Mouse (Mus musculus) retina, postnatal 7 days (tissue): ENCODE measurements at regions not wholly inside any gene's neighbourhood (a gene's known extent, or its start where the extent isn't known, plus 50 kb on each side); places are given as distances from the start of the nearest gene placed in this dataset.

Experiments used
- DNase-seq: peaks from one replicate; pipeline ENCODE4 v3.0.0-alpha.2; 2012; ENCODE audit warnings: low read depth, low spot score

DNA sequence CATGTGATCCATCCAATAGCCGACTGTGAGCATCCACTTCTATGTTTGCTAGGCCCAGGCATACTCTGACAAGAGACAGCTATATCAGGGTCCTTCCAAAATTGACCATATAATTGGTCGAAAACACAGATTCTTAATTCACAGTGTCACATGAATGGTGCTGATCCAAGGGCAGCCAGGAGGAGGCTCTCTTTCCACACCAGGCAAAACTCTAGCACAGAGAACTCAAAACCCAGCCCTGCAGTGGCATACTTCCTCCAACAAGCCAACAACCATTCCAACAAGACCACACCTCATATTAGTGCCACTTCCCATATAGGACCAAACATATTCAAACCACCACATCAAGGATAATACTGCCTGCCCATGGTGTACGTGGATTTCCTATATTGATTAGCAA, 68.1 kb upstream of the Tas2r118 start:
- no peak for DNase-seq

DNA sequence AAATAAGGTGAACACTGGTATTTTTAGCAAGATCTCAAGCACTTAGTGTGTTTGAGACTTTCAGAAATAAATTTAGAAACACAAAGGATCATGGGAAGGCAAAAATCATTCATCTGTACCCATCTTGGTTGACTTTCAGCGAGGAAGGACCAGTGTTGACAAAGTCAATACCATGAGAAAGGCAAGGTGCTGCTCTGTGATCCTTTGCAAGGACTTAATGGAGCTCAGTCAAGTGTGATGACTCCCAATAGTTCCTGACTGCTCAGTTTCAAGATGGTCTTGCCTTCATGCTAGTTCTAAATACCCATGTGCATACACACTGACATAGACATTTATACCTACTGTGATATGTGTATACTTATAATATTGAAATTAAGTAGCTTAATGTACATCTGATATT, 56.5 kb upstream of the Tas2r118 start:
- DNase-seq, result no peak

DNA sequence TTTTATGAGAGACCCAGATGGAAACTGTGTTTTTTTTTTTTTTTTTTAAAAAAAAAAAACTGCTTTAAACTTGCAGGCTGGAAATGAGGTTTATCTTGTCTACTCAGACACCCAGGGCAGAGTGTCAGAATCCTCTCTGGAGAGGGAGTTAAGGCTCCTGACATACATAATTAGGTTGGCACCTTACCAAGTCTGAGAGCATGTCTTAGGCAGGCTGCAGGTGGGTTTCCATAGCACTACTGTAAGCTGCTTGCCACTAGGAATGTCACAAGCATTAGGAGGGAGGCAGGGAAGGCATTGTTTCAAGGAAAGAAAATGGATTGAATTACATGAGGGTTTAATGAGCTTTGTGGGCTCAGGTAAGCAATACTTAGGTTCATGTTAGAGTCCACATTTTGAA, 55.9 kb upstream of the Tas2r118 start:
- peak; percentile 21 for DNase-seq
